Mouse (Mus musculus): ENCODE measurements at regions not wholly inside any gene's neighbourhood (a gene's known extent, or its start where the extent isn't known, plus 50 kb on each side); places are given as distances from the start of the nearest gene placed in this dataset.

- TF ChIP-seq CTCF (IDR thresholded peaks at IDR 0.05; ENCODE audit: insufficient read depth, low read depth, low read length): no peak
- no peak for TF ChIP-seq POLR2A (IDR thresholded peaks at IDR 0.05; ENCODE audit: insufficient read depth, low read depth, low read length)
Observed at GRCm38 (mm10) chr2:178643053-178643402, 212.7 kb downstream of the Cdh26 start.
